Mouse (Mus musculus) left cerebral cortex, postnatal 14 days (tissue): ENCODE results near the gene Mast2. TPM values are rescaled to one million over a fixed set of nuclear protein-coding genes. Genes with fewer than 3 reads are reported as not detected.

Experiments used
- DNase-seq, 2 experiments: peaks; one replicate each; pipeline ENCODE4 v3.0.0; 2021 to 2022; ENCODE audit warnings: low spot score in 2 of 2, mixed read lengths in 1 of 2
- intact Hi-C: fragments of 180-260 bp; cut with DNase I; formaldehyde crosslinking; loops from one replicate; pipeline ENCODE4 v1.15.1; 2025
- total RNA-seq, 2 experiments: library from RNA; stranded (reverse); gene quantifications; 2 replicates each; pipeline ENCODE4 v1.2.3; 2021

Gene Mast2
- total RNA-seq, 2 experiments from 2014 or later, result 93.4 to 95.0 TPM

- no peak for DNase-seq
- intact Hi-C loops, result no loop called here
Observed at GRCm38 (mm10) chr4:116422186-116422585, 41.8 kb downstream of the Mast2 start.

DNA sequence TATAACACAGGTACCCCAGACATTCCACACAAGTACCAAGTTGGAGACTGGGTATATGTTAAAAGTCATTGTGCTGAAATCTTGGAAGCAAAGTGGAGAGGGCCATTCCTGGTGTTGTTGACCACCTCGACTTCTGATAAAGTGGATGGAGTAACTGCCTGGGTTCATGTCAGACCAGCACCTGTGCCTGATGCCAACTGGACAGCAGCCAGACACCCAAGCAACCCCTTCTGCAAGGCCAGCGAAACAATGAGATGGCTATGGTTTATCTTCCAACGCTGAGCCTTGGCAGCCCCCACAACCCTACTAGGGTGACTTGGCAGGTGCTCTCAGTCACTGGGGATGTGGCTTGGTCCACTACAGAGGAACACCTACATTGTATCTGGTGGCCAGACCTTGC is 42.8 kb downstream of the Mast2 start:
- intact Hi-C loops, result no loop called here
- no peak for DNase-seq

DNA sequence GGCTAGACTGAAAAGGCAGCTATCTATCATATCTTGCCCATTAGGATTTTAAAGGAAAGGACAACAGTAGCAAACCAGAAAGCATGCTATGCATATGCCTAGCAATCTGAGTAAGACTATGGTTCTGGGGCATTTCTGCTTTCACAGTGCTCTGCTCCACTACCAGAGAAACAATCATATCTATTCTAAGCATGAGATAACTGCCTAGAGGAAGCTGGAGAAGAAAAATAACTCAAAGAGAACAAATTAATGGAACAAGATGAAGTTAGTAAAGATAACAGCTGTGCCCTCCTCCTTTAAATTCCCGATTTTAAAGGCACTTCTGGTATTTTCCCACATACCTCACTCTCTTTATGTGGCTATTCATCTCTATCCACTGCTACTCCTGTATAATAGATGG is 51.0 kb downstream of the Mast2 start:
- DNase-seq, result no peak
- intact Hi-C loops, result no loop called here

- DNase-seq, result no peak
- intact Hi-C loops, result no loop called here
Observed at GRCm38 (mm10) chr4:116411401-116411800, 52.6 kb downstream of the Mast2 start.

DNA sequence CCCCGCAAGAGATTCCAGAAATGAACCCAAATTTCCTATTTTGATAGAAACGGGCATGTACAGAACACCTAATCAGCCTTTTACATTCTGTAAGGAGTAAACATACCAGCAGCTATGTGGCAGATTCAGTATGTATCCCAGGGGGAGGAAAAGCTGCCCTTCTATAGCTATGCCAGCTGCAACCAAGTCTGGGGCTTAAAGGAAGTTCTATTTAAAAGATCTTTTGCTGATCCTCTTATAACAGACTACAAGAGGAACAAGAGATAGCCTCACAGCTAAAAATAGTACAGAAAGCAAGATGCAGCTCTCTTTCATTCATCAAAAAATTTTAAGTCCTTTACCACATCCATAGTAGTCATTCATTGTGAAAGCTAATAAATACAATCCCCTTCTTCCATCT is 57.3 kb downstream of the Mast2 start:
- no peak for DNase-seq
- intact Hi-C loops, result loop anchor here (10.0 kb wide), 1 partner anchor 182 kb away; the partner anchor contains the start of gene Pik3r3

DNA sequence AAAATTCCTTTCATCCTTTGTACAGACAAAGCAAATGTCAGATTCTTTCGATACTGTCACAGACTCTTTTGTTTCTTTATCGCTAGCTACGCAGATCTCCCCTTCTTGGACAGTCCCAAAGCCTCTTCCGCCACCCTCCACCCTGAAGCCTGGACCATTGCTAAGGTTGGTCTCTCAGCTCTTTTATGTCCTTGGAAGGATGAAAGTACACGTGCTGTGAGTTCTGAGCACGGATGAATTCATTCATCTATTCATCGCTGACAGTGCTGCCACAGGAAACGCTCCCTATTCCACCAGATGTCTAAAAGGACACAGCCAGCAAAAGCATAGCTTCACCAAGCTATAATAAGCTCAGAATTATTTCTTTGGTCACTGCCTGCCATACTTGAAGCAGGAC is 58.0 kb downstream of the Mast2 start:
- intact Hi-C loops, result loop anchor here (10.0 kb wide), 1 partner anchor 181 kb away; the partner anchor contains the start of gene Pik3r3
- peak; percentile 15 to 25 for DNase-seq

- no peak for DNase-seq
- intact Hi-C loops, result loop anchor here (10.0 kb wide), 1 partner anchor 181 kb away; the partner anchor contains the start of gene Pik3r3
Observed at GRCm38 (mm10) chr4:116405276-116405954, 58.6 kb downstream of the Mast2 start.

- DNase-seq, result peak; percentile 43 to 50
- intact Hi-C loops, result loop anchor here (10.0 kb wide), 1 partner anchor 179 kb away; the partner anchor contains the start of gene Pik3r3
Observed at GRCm38 (mm10) chr4:116403884-116404283, 60.1 kb downstream of the Mast2 start.

GRCm38 (mm10) chr4:116402708-116403107 is 61.3 kb downstream of the Mast2 start:
- intact Hi-C loops, result loop anchor here (10.0 kb wide), 1 partner anchor 178 kb away; the partner anchor contains the start of gene Pik3r3
- no peak for DNase-seq

GRCm38 (mm10) chr4:116398051-116398450 is 65.9 kb downstream of the Mast2 start:
- intact Hi-C loops, result no loop called here
- DNase-seq, result no peak

GRCm38 (mm10) chr4:116377973-116378667 is 85.9 kb downstream of the Mast2 start:
- intact Hi-C loops, result no loop called here

GRCm38 (mm10) chr4:116371676-116372075 is 92.3 kb downstream of the Mast2 start:
- intact Hi-C loops, result no loop called here
- DNase-seq, result peak; percentile 49 to 62

More at GRCm38 (mm10) chr4:116377973-116378667, 85.9 kb downstream of the Mast2 start:
- no peak for DNase-seq

DNA sequence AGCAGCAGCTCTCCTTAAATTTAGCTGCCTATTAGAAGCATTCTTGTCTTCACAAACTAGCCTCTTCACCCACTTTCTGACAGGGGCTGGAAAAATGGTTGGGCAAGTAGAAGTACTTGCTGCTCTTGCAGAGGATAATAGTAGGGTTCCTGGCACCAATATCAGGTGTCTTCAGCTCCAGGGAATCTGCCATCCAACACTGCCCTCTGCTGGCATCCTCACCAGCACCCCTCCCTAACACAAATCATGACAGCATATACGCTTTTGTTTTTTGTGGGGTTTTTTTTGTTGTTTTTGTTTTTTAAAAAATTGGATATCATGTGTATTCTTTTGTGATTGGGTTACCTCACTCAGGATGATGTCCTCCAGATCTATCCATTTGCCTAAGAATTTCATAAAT is 105.9 kb downstream of the Mast2 start:
- intact Hi-C loops, result no loop called here

GRCm38 (mm10) chr4:116352919-116353318 is 111.1 kb downstream of the Mast2 start:
- no peak for DNase-seq
- intact Hi-C loops, result no loop called here

More for the DNA sequence above, 105.9 kb downstream of the Mast2 start:
- DNase-seq, result no peak

GRCm38 (mm10) chr4:116352496-116352895 is 111.5 kb downstream of the Mast2 start:
- no peak for DNase-seq
- intact Hi-C loops, result no loop called here

- intact Hi-C loops, result loop anchor here (10.0 kb wide), 1 partner anchor 173 kb away; no protein-coding TSS in a partner anchor
- DNase-seq, result peak; percentile 65 to 78
Observed at GRCm38 (mm10) chr4:116342119-116342518, 121.9 kb downstream of the Mast2 start.

DNA sequence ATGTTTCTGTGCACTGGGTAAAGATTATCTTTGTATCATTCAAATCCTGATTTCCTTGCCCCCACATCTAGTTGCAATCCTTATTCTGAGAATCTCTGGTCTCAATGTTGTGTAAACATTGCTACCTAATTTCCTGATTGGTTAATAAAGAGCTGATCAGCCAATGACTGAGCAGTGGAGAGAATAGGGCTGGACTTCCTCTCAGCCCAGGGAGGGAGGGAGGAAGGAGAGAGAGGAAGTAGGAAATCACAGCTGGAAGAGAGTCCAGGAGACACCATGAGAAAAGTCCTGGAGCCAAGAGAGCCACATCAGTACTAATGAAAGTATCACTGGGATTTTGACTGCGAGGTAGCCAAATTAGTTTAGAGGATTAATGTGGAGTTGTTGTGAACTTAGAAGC is 127.7 kb downstream of the Mast2 start:
- DNase-seq, result no peak
- intact Hi-C loops, result no loop called here

GRCm38 (mm10) chr4:116329256-116329655 is 134.7 kb downstream of the Mast2 start:
- intact Hi-C loops, result no loop called here
- DNase-seq, result no peak

- DNase-seq, result no peak
- intact Hi-C loops, result no loop called here
Observed at GRCm38 (mm10) chr4:116322127-116322526, 141.9 kb downstream of the Mast2 start.

DNA sequence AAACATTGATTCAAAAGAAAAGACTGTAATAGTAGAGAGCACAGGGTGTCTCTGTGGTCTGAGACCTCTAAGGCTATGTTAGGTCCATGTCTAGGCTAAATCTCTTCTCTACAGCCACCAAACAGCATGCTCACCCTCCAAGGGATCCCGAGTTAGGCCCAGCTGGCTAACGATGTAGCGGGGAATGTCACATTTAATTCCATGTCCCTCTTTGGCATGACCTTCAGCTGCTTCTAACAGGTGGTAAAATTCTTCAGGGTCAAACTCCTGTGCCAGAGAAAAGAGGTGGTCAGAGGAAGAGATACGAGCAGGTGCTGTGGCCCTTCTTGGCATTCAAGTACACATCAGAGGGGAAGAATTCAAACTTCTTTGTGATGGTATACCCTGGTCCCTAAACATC is 146.4 kb downstream of the Mast2 start:
- DNase-seq, result no peak
- intact Hi-C loops, result no loop called here

GRCm38 (mm10) chr4:116304551-116304950 is 159.4 kb downstream of the Mast2 start:
- intact Hi-C loops, result no loop called here

More at GRCm38 (mm10) chr4:116304551-116304950, 159.4 kb downstream of the Mast2 start:
- no peak for DNase-seq
